Mouse (Mus musculus) embryonic fibroblast, embryonic 13.5 days (primary cell): ENCODE data around the gene Slc6a9.

ENCODE experiments used
- CTCF ChIP-seq: IDR thresholded peaks from 2 replicates; pipeline ENCODE4 v1.5.1; 2011; ENCODE audit warnings: mild to moderate bottlenecking, control low read depth, low read length, moderate library complexity, borderline replicate concordance; ENCODE audit not compliant: insufficient read depth
- POLR2A ChIP-seq: IDR thresholded peaks from 2 replicates; pipeline ENCODE4 v1.6.1; 2011; ENCODE audit warnings: low read depth, mild to moderate bottlenecking, control low read depth, low read length, moderate library complexity

- TF ChIP-seq CTCF (no peak), POLR2A (no peak)
These were observed 87.1 kb downstream of the Slc6a9 start for GRCm38 (mm10) chr4:117921358-117921757.
